Mouse (Mus musculus) lung, postnatal 0 days (tissue): Measurements from ENCODE around the gene Smim22.

ENCODE experiments used
- CTCF ChIP-seq: IDR thresholded peaks from 2 replicates; pipeline ENCODE4 v1.5.1; 2016; ENCODE audit warnings: antibody characterized with exemption, mild to moderate bottlenecking
- EP300 ChIP-seq: IDR thresholded peaks from 2 replicates; pipeline ENCODE4 v1.6.1; 2016; ENCODE audit warnings: antibody characterized with exemption, mild to moderate bottlenecking, control low read depth

DNA sequence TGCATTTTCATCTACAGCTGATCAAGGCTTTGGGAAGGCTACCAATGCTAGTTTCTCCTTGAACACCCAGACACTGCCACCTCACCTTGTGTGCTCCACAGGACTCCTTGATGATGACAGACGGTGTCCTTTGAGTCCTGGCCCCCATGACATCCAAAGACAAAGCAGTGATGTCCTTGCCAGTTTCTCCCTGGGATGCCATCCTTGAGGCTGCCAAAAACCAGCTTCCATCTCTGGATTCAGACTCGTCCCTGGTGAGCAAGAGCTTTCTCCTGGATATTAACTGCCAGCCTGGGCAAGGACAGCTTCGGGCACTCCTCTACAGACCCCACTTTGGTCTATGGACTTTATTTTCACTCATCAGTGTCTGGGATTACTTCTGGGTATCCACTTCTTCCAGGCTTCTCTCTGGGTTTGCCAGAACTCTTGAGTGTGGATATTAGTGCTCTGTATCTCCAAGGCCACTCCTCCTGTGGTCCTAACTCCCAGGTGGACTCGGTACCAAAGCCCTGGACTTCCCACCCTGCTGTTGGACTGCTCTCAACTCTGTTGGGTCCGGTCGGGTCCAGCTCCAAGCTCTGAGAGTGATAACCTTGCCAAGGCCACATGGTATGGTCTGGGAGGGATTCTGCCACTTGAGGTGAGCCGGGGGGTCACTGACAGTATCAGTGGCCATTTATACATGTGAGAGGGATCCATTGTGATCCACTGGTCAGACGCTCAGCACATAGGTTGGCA, 41.5 kb upstream of the Smim22 start:
- TF ChIP-seq CTCF (no peak), EP300 (no peak)
